Mouse (Mus musculus) granulocyte monocyte progenitor cell, adult 5-6 weeks (primary cell): ENCODE measurements around the gene Rpl4. TPM values are rescaled to one million over a fixed set of nuclear protein-coding genes. Genes with fewer than 3 reads are reported as not detected.
"Not testable (repeated sequence)": the region's sequence is repeated elsewhere in the genome, so short reads cannot be mapped to it uniquely, and the experiment has no call there.

Experiments used
- ATAC-seq: replicated peaks from 2 replicates; pipeline ENCODE4 v1.8.0; 2016; ENCODE audit warnings: mild to moderate bottlenecking, moderate TSS enrichment, inconsistent platforms; ENCODE audit not compliant: poor library complexity, severe bottlenecking
- total RNA-seq, 2 experiments: library from RNA; stranded (forward) in 1 of 2; stranded (reverse) in 1 of 2; fragments of 200-712, 200-1000 nt in 1 of 2; fragments of >200 nt in 1 of 2; fragmentation: Nextera tagmentation in 1 of 2; gene quantifications; 2 replicates each; pipeline ENCODE4 v1.2.3; 2014 to 2017

Rpl4 gene
- total RNA-seq, 2 experiments from 2014 or later, result 3,177 to 3,220 TPM

DNA sequence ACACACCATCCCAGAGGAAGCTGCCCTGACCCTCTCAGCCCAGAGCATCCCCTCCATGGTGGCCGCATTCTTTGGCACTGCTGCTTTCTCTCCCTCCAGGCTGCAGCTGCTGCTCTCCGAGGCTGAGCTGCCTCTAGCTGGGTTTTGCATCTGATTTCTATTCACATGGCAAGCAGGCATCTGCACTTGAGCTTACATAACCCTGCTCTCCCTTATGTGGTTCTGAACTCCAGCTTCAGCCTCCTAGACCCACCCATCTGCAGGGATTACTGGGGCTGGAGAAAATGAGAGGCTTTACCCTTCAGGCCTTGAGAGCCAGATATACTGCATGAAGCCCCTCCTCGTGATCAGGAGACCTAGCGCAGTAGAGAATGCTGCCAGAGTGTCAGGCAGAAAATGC is 22.4 kb downstream of the Rpl4 start:
- no peak for ATAC-seq

GRCm38 (mm10) chr9:64197524-64197923 is 24.3 kb downstream of the Rpl4 start:
- ATAC-seq, result no peak

- no peak for ATAC-seq
Observed at GRCm38 (mm10) chr9:64198068-64198762, 25.0 kb downstream of the Rpl4 start.

- ATAC-seq, result not testable (repeated sequence)
Observed at GRCm38 (mm10) chr9:64198763-64199418, 25.7 kb downstream of the Rpl4 start.

DNA sequence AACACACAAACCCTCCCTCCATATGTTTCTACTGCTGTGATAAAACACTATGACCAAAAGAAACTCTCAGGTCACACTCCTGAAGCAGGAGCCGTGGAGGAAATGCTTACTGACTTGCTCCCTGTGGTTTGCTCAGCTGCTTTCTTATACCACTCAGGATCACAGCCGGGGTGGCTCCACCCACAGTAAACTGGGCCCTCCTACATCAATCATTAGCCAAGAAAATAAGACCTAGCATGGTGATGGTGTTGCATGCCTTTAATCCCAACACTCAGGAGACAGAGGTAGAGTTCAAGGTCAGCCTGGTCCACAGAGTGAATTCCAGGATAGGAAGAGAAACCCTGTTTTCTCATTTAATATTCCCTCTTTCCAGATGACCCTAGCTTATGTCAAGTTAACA is 26.7 kb downstream of the Rpl4 start:
- no peak for ATAC-seq

GRCm38 (mm10) chr9:64202331-64202730 is 29.2 kb downstream of the Rpl4 start:
- peak; percentile 96 for ATAC-seq

- no peak for ATAC-seq
Observed at GRCm38 (mm10) chr9:64202866-64203265, 29.7 kb downstream of the Rpl4 start.

- ATAC-seq, result no peak
Observed at GRCm38 (mm10) chr9:64207509-64208084, 34.4 kb downstream of the Rpl4 start.

GRCm38 (mm10) chr9:64214452-64214851 is 41.3 kb downstream of the Rpl4 start:
- ATAC-seq, result no peak

- ATAC-seq, result no peak
Observed at GRCm38 (mm10) chr9:64216090-64216489, 42.9 kb downstream of the Rpl4 start.

- ATAC-seq, result peak; percentile 48
Observed at GRCm38 (mm10) chr9:64216641-64217040, 43.5 kb downstream of the Rpl4 start.

DNA sequence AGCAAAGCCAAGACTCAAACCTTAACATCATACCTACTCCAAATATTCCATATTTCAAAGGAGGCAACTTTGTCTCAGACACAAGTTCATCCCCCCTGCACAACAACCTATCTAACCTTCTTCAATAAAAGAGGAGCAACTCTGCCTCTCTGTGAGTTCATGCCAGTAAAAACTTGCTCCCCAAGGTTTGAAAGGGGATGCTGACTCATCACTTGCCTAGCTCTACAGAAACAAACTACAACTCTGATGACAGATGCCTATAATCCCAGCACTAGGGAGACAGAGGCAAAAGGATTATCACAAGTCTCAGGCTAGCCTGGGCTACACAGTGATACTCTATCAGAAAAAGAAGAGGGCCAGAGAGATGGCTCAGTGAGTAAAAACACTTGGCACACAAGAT is 44.7 kb downstream of the Rpl4 start:
- no peak for ATAC-seq

DNA sequence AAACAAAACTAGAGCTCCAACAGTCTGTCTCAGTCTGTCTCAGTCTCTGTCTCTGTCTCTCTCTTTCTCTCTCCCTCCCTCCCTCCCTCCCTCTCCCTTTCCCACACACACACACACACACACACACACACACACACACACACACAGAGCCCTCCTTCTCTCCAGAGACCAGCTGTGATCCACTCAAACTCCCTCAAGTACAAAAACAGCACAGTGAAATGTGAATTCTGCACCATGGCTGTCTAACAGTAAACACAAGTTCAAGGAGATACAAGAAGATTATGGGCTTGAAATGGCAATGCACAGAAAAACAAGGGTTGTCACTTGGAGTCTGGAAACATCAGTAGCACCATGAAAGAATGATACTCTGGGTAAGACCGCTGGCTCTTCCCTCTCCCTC is 46.1 kb downstream of the Rpl4 start:
- no peak for ATAC-seq

DNA sequence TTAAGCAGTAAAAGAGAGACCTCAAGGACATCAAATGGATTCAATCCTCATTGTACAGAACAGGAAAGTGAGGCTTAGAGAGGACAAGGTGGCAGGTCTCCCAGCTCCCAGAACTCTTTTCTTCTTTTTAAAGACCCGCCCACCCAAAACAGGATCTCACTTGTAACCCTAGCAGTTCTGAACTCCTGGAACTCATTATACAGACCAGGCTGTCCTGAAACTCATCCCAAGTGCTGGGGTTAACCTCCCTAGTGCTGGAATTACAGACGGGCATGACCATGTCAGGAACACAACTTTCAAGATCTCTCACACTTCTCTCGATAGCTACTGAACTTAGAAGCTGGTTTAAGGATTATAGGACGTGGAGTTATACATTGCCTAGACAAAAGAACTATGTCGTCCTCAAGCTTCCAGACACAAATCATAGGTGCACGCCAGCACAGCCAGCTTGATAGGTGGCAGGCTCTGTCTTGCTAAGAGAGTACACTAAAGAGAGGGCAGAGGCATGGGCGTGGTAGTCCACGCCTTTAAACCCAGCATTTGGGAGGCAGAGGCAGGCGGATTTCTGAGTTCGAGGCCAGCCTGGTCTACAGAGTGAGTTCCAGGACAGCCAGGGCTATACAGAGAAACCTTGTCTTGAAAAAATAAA is 46.7 kb downstream of the Rpl4 start:
- no peak for ATAC-seq

GRCm38 (mm10) chr9:64220603-64221002 is 47.4 kb downstream of the Rpl4 start:
- ATAC-seq, result no peak

DNA sequence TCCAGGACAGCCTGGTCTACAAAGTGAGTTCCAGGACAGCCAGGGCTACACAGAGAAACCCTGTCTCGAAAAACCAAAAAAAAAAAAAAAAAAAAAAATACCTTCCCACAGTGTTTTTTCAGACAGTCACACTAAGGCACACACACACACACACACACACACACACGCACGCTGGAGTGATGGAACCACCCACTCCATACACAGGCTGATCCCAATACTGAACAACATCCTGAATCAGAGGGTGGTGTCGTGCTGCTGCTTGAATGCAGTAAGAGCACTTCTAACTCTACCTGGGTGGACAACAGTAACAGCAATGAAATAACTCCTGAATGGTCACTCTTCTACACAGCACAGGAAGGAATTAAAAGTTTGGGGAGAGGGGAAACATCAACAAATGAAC is 48.3 kb downstream of the Rpl4 start:
- ATAC-seq, result no peak

DNA sequence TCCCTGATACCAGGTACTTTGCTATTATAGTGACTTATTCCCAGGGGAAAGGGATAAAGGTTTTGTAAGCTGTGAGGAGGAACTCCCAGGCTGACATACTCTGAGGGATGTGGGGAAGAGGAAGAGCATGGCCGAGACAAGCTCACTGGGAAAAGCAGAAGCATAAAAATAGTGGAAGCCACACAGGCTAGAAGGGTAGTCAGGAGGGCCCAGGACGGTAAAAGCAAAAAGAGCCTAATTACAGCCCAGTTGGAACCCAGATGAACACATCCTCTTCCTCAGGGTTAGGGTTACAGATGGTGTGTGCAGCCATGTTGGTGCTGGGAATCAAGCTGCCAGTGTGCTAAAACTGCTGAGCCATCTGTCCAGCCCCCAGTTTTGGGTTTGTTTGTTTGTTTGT is 48.9 kb downstream of the Rpl4 start:
- ATAC-seq, result peak; percentile 86

GRCm38 (mm10) chr9:64225805-64226204 is 52.6 kb downstream of the Rpl4 start:
- ATAC-seq, result no peak

DNA sequence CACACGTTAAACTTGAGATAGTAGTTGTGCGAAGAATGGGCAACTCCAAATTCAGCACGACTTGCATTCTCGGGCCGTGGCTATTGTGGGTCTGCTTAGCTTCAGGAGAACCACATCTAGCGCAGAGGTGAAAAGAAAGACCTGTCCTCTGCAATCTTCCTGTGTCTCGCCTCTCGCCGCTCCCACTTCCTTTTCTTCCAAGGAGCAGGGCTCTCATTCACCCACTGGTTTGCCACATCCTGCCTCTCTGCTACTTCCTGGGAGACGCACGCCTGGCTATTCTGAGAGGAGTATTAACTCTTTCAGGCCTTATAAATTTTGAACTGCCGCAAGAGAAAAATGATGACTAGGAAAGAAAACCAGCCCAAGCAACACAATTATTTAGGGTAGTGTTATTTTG is 54.6 kb downstream of the Rpl4 start:
- peak; percentile 95 for ATAC-seq
